Mouse (Mus musculus) heart, adult 18-20 months (tissue): Measurements from ENCODE around the gene Gm5414. TPM values are rescaled to one million over a fixed set of nuclear protein-coding genes. Genes with fewer than 3 reads are reported as not detected.

ENCODE experiments used
- DNase-seq, 2 experiments: peaks; one replicate each; pipeline ENCODE4 v3.0.0; 2021 to 2022; ENCODE audit warnings: mixed read lengths in 1 of 2
- long read RNA-seq, 2 experiments: library from polyadenylated mRNA; stranded (forward); transcript quantifications; one replicate each; pipeline ENCODE4 v2.0.0; 2021
- microRNA-seq, 2 experiments: library from miRNA; unstranded; fragments of <30 nt; microRNA quantifications; one replicate each; pipeline ENCODE4 v1.2.0; 2022
- total RNA-seq, 2 experiments: library from RNA; stranded (reverse); gene quantifications; 2 replicates each; pipeline ENCODE4 v1.2.3; 2021

Gene Gm5414
- total RNA-seq: not detected
- long read RNA-seq, experiment 1: 0 reads
- long read RNA-seq, experiment 2: 0 reads

GRCm38 (mm10) chr15:101627884-101628283 lies at the start of gene Gm5414:
Gene Gm5414 (minus strand): TSS chr15:101628188.
- no peak for DNase-seq

GRCm38 (mm10) chr15:101675978-101676377 lies 48.0 kb upstream of the Gm5414 start:
- DNase-seq: no peak

- no peak for DNase-seq
Measured at GRCm38 (mm10) chr15:101652736-101653265, 24.8 kb upstream of the Gm5414 start.

GRCm38 (mm10) chr15:101647280-101647679 lies 19.3 kb upstream of the Gm5414 start, which contains the start of gene Gm5478:
Gene Gm5478 (minus strand): TSS chr15:101647380.
- no peak for DNase-seq

GRCm38 (mm10) chr15:101599123-101599522 lies 28.9 kb downstream of the Gm5414 start:
- DNase-seq: no peak

- no peak for DNase-seq
Measured at GRCm38 (mm10) chr15:101588216-101588615, 39.8 kb downstream of the Gm5414 start.

GRCm38 (mm10) chr15:101584456-101584855 lies 43.5 kb downstream of the Gm5414 start:
- no peak for DNase-seq

GRCm38 (mm10) chr15:101583211-101583965 lies 44.6 kb downstream of the Gm5414 start:
- peak in 1 of 2 experiments; percentile 23 for DNase-seq

- no peak for DNase-seq
Measured at GRCm38 (mm10) chr15:101581701-101582100, 46.3 kb downstream of the Gm5414 start.

- no peak for DNase-seq
Measured at GRCm38 (mm10) chr15:101575506-101575905, 52.5 kb downstream of the Gm5414 start.

Small RNA genes within 50 kb of the gene (microRNA-seq; reads per million reads assigned to microRNA genes)
- 0 reads per million in 2 experiments for gene Gm44383
- gene Gm44479: 0 reads per million in 2 experiments

Other genes starting within 250 kb of the Gm5414 start
- 1 to 10 TPM; 1.9 to 4.1 TPM for gene Krt7, start 217.1 kb downstream of the Gm5414 start, total RNA-seq
- not detected for gene Krt87, start 189.4 kb downstream of the Gm5414 start, total RNA-seq
- gene Krt88, start 180.4 kb downstream of the Gm5414 start, total RNA-seq: not detected
- gene Krt81, start 164.4 kb downstream of the Gm5414 start, total RNA-seq: not detected
- not detected for gene Krt86, start 154.7 kb downstream of the Gm5414 start, total RNA-seq
- gene Krt83, start 136.7 kb downstream of the Gm5414 start, total RNA-seq: not detected
- gene Gm49425, start 110.9 kb downstream of the Gm5414 start, total RNA-seq: not detected
- gene Krt84, start 95.4 kb downstream of the Gm5414 start, total RNA-seq: not detected
- not detected for gene Krt82, start 77.5 kb downstream of the Gm5414 start, total RNA-seq
- not detected for gene Krt90, start 65.2 kb downstream of the Gm5414 start, total RNA-seq
- gene Krt75, start 54.3 kb downstream of the Gm5414 start, total RNA-seq: not detected
- not detected for gene Gm5478, start 19.2 kb upstream of the Gm5414 start, total RNA-seq
- not detected for gene Krt6b, start 52.1 kb upstream of the Gm5414 start, total RNA-seq
- gene Krt6a, start 66.1 kb upstream of the Gm5414 start, total RNA-seq: not detected
- gene Krt5, start 84.7 kb upstream of the Gm5414 start, total RNA-seq: 1 to 10 TPM in 1 of 2 experiments, not detected in 1; 1.5 TPM
- gene Krt71, start 114.9 kb upstream of the Gm5414 start, total RNA-seq: not detected
- not detected for gene Krt72, start 158.3 kb upstream of the Gm5414 start, total RNA-seq
- not detected for gene Krt73, start 174.2 kb upstream of the Gm5414 start, total RNA-seq
- not detected for gene Krt2, start 190.0 kb upstream of the Gm5414 start, total RNA-seq
- not detected for gene Krt1, start 222.6 kb upstream of the Gm5414 start, total RNA-seq
- not detected for gene Krt77, start 241.5 kb upstream of the Gm5414 start, total RNA-seq